Mouse (Mus musculus): ENCODE results near the gene Specc1.

Gene Specc1

GRCm38 (mm10) chr11:62015071-62015654 lies 58.6 kb downstream of the Specc1 start:
- DNase-seq (ENCODE audit: low spot score in 2 of 2) = no peak

GRCm38 (mm10) chr11:62016985-62017384 lies 60.4 kb downstream of the Specc1 start:
- DNase-seq (ENCODE audit: low spot score in 2 of 2) = no peak

- DNase-seq (ENCODE audit: low spot score in 2 of 2) = no peak
Measured at GRCm38 (mm10) chr11:62018315-62019205, 62.0 kb downstream of the Specc1 start.

DNA sequence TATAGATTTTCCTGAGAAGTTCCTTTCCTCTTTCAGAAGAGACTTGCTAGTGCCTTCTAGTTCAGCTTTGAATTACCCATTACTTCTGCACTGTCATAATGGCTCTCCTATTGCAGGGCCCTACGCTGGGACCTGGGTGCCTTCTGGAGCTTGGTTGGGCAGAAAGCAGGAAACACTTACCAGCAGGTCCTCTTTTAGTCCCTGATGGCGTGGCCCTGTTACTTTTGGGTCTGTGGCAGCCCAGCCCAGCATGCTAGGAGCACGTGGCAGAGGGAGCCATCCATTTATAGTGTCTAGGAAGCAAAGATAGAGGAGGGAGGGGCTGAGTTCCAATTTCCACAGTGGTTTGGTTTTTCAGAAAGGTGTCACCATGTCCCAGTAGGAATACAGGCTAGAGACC lies 63.3 kb downstream of the Specc1 start:
- DNase-seq (ENCODE audit: low spot score in 2 of 2) = no peak

- DNase-seq (ENCODE audit: low spot score in 2 of 2) = no peak
Measured at GRCm38 (mm10) chr11:62020898-62021297, 64.3 kb downstream of the Specc1 start.

GRCm38 (mm10) chr11:62022105-62022504 lies 65.5 kb downstream of the Specc1 start:
- DNase-seq (ENCODE audit: low spot score in 2 of 2) = no peak

GRCm38 (mm10) chr11:62022718-62023493 lies 66.3 kb downstream of the Specc1 start:
- no peak for DNase-seq (ENCODE audit: low spot score in 2 of 2)

- no peak for DNase-seq (ENCODE audit: low spot score in 2 of 2)
Measured at GRCm38 (mm10) chr11:62023494-62024233, 67.1 kb downstream of the Specc1 start.

- DNase-seq (ENCODE audit: low spot score in 2 of 2) = no peak
Measured at GRCm38 (mm10) chr11:62024234-62024601, 67.7 kb downstream of the Specc1 start.

DNA sequence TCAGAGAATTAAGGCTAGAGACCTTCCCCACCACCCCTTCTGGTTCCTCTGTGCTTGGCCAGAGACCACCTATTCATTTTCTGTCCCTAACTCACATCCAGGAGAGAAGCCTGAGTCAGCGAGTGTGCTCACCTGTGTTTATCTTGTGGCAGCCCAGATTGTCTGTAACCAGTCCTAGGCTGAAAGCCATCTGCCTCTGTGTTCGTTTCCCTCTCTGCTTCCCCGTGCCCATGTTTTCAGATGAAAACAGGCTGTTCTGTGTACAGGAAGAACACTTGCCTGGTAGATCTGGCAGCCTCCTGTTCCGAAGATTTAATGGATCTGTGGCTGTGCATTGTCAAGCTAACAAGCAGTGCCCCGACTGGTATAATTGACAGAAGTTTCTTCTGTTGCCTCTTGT lies 68.4 kb downstream of the Specc1 start:
- no peak for DNase-seq (ENCODE audit: low spot score in 2 of 2)

DNA sequence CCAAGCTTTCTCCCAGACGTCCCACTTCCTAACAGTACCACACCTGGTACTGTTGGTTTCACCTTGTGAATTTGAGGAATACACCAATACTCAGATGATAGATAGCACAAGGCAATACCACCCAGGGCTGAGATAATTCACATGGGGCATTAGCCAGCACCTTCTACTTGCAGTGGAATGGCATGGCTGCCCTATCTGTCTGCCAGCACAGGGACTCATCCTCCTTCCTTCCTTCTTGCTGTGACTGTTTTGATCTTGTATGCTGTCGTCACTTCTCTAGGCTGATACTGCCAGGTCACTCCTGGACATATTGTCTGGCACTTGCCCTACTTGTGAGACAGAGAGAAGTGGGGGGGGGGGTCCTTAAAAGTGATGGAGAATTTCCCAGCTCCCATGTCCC lies 69.2 kb downstream of the Specc1 start:
- no peak for DNase-seq (ENCODE audit: low spot score in 2 of 2)

DNA sequence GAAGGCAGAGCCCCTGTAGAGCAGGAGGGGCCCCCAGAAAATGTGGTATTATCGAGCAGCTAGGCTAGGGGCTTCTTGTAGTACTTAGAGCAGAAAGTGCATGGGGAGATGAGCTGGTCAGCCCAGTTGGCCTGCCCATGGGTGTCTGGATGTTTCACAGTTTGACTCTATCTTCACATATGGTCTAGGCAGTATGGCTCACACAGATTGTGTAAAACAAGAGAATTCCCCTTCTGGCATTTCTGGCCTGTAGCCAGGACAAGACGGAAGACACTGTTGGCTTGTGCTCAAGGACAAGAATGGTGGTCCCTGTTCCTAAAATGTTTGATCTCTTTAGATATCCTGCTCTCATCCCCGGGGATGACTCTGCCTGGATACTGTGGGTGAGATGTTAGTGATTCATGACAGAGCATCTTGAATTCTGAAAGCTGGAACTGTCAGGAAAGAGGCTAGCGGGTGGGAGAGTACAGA lies 69.8 kb downstream of the Specc1 start:
- DNase-seq (ENCODE audit: low spot score in 2 of 2) = no peak

DNA sequence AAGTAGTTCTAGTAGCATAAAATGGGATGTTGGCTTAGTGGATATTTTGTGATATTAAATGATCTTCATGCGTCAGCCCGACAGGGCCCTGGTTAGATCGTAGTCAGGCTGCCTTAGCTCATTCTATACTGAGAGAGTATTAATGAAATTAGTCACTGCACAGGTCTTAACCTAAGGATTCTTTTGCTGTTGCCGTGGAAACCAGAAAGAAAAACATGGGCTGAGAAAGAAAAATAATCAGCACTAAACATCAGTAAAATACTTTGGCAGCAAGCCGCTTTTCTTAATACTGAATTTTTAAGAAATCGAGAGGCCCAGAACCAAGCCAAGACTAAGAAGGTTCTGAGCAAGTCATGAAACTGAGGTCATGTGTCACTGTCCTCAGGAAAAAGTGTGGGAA lies 70.7 kb downstream of the Specc1 start:
- no peak for DNase-seq (ENCODE audit: low spot score in 2 of 2)

- no peak for DNase-seq (ENCODE audit: low spot score in 2 of 2)
Measured at GRCm38 (mm10) chr11:62027705-62028104, 71.1 kb downstream of the Specc1 start.

GRCm38 (mm10) chr11:62029171-62029570 lies 72.6 kb downstream of the Specc1 start:
- no peak for DNase-seq (ENCODE audit: low spot score in 2 of 2)

- DNase-seq (ENCODE audit: low spot score in 2 of 2) = no peak
Measured at GRCm38 (mm10) chr11:62034564-62034963, 78.0 kb downstream of the Specc1 start.

DNA sequence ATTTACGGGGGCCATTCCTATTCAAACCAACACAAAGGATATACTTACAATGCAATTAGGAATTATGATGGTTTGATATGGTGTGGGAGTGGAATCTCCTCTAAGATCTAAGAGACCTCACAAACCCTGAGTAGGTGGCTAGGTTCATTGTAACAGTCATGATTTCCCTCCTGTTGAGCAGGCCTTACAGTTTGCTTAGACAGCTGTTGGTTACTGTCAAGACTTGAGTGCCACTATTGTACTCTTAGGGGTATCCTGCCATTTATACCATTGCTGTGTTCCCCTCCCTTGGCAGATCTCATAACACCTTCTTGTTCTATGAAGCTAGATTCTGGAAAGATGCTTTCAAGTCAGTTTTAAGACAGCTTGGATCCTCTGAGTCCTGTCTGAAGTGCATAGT lies 78.7 kb downstream of the Specc1 start:
- DNase-seq (ENCODE audit: low spot score in 2 of 2) = no peak

DNA sequence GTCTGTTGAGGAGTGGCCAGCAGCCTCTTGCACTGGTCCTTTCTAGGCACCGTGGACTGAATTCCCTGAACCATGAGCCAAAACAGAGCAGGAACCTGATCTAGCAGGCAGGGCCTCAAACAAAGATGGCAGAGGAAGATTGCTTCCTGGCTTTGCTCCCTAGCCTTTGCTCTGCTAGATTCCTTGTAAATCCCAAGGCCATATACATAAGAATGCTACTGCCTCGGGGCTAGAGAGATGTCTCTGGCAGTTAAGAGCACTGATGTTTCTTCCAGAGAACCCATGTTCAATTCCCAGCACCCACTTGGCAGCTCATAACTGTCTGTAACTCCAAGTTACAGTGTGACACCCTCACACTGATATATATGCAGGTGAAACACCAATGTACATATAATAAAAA lies 83.6 kb downstream of the Specc1 start:
- no peak for DNase-seq (ENCODE audit: low spot score in 2 of 2)

- DNase-seq (ENCODE audit: low spot score in 2 of 2) = no peak
Measured at GRCm38 (mm10) chr11:62044627-62045026, 88.1 kb downstream of the Specc1 start.

- DNase-seq (ENCODE audit: low spot score in 2 of 2) = no peak
Measured at GRCm38 (mm10) chr11:62045964-62046363, 89.4 kb downstream of the Specc1 start.

DNA sequence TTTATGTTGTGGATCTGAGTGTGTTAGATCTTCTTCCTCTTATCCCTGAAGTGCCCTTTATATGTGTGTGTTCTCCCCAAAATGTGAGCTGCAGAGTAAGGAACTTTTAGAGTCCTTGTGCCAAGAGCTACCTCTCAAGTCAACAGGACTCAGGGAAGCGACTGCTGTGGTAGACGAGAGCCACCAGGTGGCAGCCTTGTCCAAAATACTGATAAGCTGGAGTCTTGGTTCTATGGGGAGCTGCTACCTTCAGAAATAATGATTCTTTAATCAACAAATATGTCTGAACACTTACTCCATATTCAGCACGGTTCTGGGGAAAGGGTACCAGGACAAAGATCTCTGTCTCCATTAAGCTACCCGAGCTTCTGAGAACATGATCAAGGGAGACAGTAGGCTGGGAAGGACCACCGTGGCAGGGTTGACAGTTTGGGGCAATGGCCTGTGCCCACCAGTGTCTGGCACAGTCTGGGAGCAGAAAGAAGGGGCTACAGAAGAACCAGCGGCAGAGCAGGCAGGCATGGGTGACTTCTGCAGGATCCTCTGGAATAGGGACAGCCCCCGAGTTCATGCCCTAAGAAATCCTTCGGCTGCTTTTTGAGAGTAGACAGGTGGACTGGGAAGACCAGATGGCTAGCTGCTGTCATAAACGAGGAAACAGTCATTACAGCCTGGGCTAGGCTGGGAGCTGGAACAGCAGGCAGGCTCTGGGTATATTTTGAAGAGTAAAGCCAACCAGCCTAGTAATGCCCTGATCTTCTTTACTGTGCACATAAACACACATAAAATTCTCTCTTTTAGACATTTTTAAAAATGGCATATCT lies 91.5 kb downstream of the Specc1 start:
- peak; percentile 55 to 71 for DNase-seq (ENCODE audit: low spot score in 2 of 2)

All from urinary bladder, postnatal 36 days (tissue).